Mouse (Mus musculus) gastrocnemius, postnatal 14 days (tissue): Measurements from ENCODE around the gene H2al2a. TPM values are rescaled to one million over a fixed set of nuclear protein-coding genes. Genes with fewer than 3 reads are reported as not detected.
"Not testable (repeated sequence)": the region's sequence is repeated elsewhere in the genome, so short reads cannot be mapped to it uniquely, and the experiment has no call there.

ENCODE experiments used
- DNase-seq: peaks from one replicate; pipeline ENCODE4 v3.0.0; 2021; ENCODE audit warnings: mixed read lengths
- intact Hi-C: fragments of 180-260 bp; cut with DNase I; formaldehyde crosslinking; loops from one replicate; pipeline ENCODE4 v1.15.1; 2025; ENCODE audit warnings: low total_unique reads
- total RNA-seq, 2 experiments: library from RNA; stranded (reverse); gene quantifications; 2 replicates each; pipeline ENCODE4 v1.2.3; 2021

Gene H2al2a
- total RNA-seq, 2 experiments from 2014 or later = not detected

GRCm38 (mm10) chr2:17982747-17983146 is 14.0 kb downstream of the H2al2a start:
- intact Hi-C loops = no loop called here

DNA sequence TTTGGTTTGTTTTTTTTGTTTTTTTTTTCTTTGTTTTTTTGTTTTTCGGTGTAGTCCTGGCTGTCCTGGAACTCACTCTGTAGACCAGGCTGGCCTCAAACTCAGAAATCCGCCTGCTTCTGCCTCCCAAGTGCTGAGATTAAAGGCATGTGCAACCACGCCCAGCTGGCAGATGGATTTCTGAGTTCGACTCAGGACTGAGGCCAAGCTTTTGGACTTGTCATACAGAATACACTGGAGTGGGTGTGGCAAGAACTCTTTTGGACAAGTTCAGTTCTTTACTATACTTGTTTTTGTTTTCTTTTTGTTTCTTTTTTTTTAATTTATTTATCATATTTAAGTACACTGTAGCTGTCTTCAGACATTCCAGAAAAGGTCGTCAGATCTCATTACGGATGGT is 18.1 kb downstream of the H2al2a start:
- DNase-seq = no peak
- intact Hi-C loops = no loop called here

More at GRCm38 (mm10) chr2:17982747-17983146, 14.0 kb downstream of the H2al2a start:
- DNase-seq = no peak

DNA sequence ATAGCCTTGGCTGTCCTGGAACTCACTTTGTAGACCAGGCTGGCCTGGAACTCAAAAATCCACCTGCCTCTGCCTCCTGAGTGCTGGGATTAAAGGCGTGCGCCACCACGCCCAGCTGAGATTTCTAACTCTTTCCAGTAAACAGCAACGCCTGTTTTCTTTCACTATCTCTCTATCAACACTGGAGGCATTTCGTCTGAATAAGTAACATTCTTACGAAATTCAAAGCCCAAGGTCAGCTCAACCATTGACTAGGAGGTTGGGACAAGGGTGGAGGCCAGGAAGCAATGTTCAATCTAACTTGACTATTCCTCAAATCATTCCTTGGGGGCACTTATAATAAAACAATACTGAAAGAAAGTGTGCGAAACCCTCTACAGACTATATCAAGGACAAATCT is 18.5 kb downstream of the H2al2a start:
- DNase-seq, intact Hi-C loops: not testable (repeated sequence)

DNA sequence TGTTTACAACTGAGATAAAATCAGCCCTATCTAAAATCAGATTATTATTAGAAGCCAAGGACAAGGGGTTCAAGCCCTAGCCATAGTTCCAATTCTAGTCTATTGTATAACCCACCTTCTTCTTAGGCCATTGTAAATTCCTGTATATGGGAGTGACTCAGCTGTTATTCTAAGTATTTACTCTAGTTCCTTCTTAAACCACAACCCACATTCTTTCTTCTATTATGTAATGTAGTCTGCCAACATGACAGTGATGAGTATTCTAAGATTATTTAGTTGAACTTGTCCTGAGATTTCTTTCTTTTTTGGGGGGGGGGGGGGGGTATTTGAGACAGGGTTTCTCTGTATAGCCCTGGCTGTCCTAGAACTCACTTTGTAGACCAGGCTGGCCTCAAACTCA is 19.1 kb downstream of the H2al2a start:
- DNase-seq, intact Hi-C loops: not testable (repeated sequence)

GRCm38 (mm10) chr2:17975601-17976327 is 21.0 kb downstream of the H2al2a start:
- intact Hi-C loops = no loop called here
- no peak for DNase-seq

DNA sequence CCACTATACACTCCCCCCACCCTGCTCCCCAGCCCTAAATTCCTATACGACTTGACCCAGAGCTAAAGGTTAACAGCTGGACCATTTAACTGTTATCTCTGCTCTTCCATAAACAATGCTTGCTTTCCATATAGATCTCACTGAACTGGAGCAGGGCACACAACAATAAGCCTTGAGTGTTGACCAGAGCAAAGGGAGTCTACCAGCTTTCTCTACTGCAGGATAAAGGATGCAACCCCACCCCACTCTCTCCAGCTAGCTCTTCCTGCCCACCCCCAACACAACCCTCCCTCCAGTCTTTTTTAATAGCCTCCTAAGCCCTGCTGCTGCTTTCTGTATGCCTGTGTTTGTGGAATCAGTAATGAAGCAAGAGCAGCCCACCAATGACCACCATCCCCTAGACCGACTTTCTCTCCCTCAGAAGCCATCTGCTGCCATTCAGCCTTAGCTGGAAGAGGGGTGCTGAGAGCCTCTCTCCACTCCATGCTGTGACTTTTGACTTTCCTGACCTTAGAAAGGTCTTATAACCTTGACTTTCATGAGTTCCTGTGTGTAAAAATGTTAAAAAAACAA is 22.8 kb downstream of the H2al2a start:
- no peak for DNase-seq
- intact Hi-C loops = no loop called here

- no peak for DNase-seq
- intact Hi-C loops = no loop called here
Measured at GRCm38 (mm10) chr2:17973246-17973645, 23.5 kb downstream of the H2al2a start.

DNA sequence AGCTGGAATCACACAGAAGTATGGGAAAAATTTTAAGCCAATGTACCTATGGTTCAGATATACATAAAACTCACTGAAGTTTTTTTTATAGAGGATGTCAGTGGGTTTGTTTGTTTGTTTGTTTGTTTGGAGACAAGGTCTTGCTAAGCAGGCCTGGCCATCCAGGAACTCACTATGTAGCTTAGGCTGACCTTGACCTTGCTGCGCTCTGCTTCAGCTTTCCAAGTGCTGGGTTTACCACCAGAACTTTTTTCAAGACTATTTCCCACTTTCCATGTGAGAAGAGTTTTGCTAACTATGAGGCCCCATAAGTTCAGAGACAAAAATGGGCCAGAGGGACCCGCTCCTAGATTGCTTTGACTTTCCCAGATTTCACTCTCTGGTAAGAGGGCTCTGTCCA is 23.9 kb downstream of the H2al2a start:
- DNase-seq = no peak
- intact Hi-C loops = no loop called here

DNA sequence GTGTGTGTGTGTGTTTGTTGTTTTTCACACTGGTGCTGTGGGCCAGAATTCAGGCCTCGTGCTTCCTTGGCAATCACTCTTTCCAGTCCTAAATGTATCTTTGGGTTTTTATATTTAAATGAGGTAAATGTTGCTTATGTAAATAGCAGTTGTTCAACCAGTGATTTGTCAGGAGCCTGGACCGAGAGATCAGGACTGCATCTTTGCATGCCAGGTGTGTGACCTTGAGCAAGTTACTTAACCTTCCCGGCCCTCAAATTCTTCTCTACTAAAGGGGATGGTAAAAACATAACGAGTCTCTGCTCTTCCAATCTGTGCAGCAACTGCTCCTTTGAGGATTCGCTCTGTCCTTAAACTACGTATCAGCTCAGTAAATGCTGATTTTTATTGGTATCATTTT is 25.4 kb downstream of the H2al2a start:
- no peak for DNase-seq
- intact Hi-C loops = no loop called here

GRCm38 (mm10) chr2:17970662-17971061 is 26.1 kb downstream of the H2al2a start:
- intact Hi-C loops = no loop called here
- no peak for DNase-seq

DNA sequence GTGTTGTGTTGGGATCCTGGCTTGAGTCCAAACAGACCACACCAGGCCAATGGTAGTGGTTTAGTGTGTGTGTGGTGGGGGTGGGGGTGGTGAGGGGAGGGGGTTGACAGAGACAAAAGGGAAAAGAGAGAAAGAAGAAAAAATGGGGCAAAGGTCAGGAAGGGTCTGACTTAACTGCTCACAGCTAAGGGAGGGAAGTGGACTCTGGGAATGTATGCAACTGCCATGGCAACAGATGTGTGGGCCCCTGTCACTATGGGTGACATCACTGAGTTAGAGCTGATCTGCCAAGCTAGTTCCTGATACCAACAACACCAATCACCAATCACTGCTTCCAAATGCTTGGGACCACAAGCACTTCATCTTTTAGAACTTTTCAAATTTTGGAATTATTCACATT is 26.6 kb downstream of the H2al2a start:
- intact Hi-C loops = no loop called here
- DNase-seq = no peak

GRCm38 (mm10) chr2:17968571-17968970 is 28.2 kb downstream of the H2al2a start:
- intact Hi-C loops = no loop called here
- DNase-seq = no peak

DNA sequence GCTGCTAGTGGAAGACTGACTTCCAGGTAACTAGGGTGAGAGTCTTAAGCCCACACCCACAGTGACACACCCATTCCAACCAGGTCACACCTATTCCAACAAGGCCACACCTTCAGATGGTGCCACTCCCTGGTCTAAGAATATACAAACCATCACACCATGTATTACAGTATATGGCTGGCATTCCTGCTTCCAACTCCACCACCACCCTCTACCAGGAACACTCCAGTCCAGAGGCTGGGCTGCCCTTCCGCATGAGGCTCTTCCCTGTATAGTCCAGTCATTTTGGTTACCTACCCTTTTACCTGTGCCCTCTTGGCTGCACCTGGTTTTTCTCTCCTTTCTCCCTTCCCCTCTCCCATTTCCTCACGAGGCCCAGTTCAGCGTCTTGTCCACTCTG is 28.7 kb downstream of the H2al2a start:
- DNase-seq, intact Hi-C loops: not testable (repeated sequence)

- no peak for DNase-seq
- intact Hi-C loops = no loop called here
Measured at GRCm38 (mm10) chr2:17959501-17959900, 37.3 kb downstream of the H2al2a start.

DNA sequence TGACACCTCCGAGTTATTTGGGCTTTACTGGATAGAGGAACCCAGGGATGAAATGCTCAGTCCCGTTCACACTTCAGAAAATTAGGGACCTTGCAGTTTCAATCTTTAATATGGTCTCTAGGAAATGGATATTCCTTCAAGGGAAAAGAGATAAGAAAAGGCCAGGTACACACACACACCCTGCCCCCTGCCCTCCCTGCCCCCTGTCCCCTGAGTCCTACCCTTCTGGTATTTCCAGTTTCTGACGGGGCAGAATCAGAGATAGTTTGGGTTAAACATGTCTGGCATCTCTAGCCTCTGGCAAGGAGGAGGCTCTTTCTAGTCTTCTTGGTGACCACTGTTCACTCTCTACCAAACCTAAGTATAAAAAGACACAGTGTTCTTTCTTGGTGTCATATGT is 49.9 kb downstream of the H2al2a start:
- no peak for DNase-seq
- intact Hi-C loops = no loop called here

Other genes with a start within 250 kb of the H2al2a start
- 1 to 10 TPM in 1 of 2 experiments, under 1 TPM in 1; 0.89 to 1.1 TPM for gene A930004D18Rik, start 40.8 kb upstream of the H2al2a start, total RNA-seq
- 1 to 10 TPM in 1 of 2 experiments, under 1 TPM in 1; 1.00 to 1.0 TPM for gene Skida1, start 52.1 kb upstream of the H2al2a start, total RNA-seq
- 10 to 100 TPM; 19.0 to 20.5 TPM for gene Mllt10, start 58.3 kb upstream of the H2al2a start, total RNA-seq